Comparison of ENCODE assay signal across 25 mouse cellular contexts in the genomic region with DNA sequence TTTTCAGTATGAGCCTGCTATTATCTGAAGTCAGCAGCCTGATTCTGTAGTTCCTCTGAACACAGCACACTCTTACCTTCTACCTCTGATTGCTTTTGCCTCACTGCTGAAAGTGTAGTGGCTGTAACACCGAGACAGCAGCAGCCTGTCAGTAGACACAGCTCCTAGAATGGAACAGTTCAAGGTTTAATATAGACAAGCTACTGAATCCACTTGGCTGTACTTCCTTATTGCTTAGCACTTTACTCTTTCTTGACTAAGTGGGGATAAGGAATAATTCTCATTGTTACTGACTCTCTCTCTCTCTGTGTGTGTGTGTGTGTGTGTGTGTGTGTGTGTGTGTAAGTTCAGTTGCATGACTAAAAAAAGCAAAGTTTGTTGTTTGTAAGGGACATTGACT. TPM values are rescaled to one million over a fixed set of nuclear protein-coding genes. Genes with fewer than 3 reads are reported as not detected.
DNase-seq lines count a peak whose midpoint lies in the region; ATAC-seq and TF ChIP-seq lines count a peak whose summit lies in the region.
"Had no signal": no experiment of that assay in that cellular context is flagged by ENCODE, and none has a peak within 500 bp of the region (broad histone marks: within the 10 kb centered on the region; RNA-seq: fewer than 3 reads in every experiment).

No protein-coding gene starts in this region.

- peak overlapping the region; percentile 60 for H3K4me2 ChIP-seq in heart, embryonic 13.5 days
- no peak overlapping the region for H3K4me2 ChIP-seq in lung, embryonic 14.5 days
- no peak overlapping the region for H3K4me2 ChIP-seq in intestine, embryonic 16.5 days (ENCODE audit: low read depth, low read length)
- H3K4me2 ChIP-seq: embryonic facial prominence, embryonic 12.5 days; forebrain, embryonic 15.5 days; hindbrain, embryonic 15.5 days; limb, embryonic 13.5 days; liver, embryonic 11.5 days; midbrain, embryonic 11.5 days had no signal

- DNase-seq in heart, adult 8-10 months (ENCODE audit: low spot score) = no peak
- no peak for DNase-seq in lung, embryonic 14.5 days
- no peak for DNase-seq in lung, adult 18-20 months
- DNase-seq in retina, postnatal 1 day = no peak
- DNase-seq: adrenal gland, postnatal 25 days; B cell, adult 2 months; cerebellum, adult 11-12 months; cerebellum, adult 9-11 months; embryo, embryonic 11 days; kidney, postnatal 14 days; right cerebral cortex, adult 18-20 months; right cerebral cortex, postnatal 4 days; thymus, postnatal 4 days had no signal

- no peak for TF ChIP-seq CTCF in lung, embryonic 14.5 days (IDR thresholded peaks at IDR 0.05; ENCODE audit: low read depth)
- no peak for TF ChIP-seq CTCF in small intestine, adult 2 months (IDR thresholded peaks at IDR 0.05; ENCODE audit: extremely low read depth, insufficient read length, insufficient replicate concordance, low read depth, low read length)

- ATAC-seq in heart, embryonic 13.5 days (ENCODE audit: extremely low read depth, insufficient number of reproducible peaks, low FRiP score, low TSS enrichment) = no peak
- no peak for ATAC-seq in lung, embryonic 14.5 days (ENCODE audit: insufficient read depth)
- ATAC-seq in intestine, embryonic 16.5 days = peak; percentile 86
- ATAC-seq: inflammation-experienced regulatory T-cells, adult 6 months had no signal

- TF ChIP-seq POLR2A in small intestine, adult 2 months (IDR thresholded peaks at IDR 0.05; ENCODE audit: low read depth, low read length) = no peak

- H3K27me3 ChIP-seq in heart, embryonic 13.5 days (replicated peaks) = no peaks in the 10 kb centered on the region
- H3K27me3 ChIP-seq in lung, embryonic 14.5 days (ENCODE audit: insufficient read depth, low read length) = no peaks in the 10 kb centered on the region
- no peaks in the 10 kb centered on the region for H3K27me3 ChIP-seq in intestine, embryonic 16.5 days (replicated peaks; ENCODE audit: control insufficient read depth, insufficient read depth, low read length)
- H3K27me3 ChIP-seq in small intestine, adult 2 months (ENCODE audit: control insufficient read depth, insufficient read depth, low read length) = no peaks in the 10 kb centered on the region
- H3K27me3 ChIP-seq: embryonic facial prominence, embryonic 12.5 days; forebrain, embryonic 15.5 days; hindbrain, embryonic 15.5 days; limb, embryonic 13.5 days had no signal

- H3K9me3 ChIP-seq in heart, embryonic 13.5 days = no peaks in the 10 kb centered on the region
- no peaks in the 10 kb centered on the region for H3K9me3 ChIP-seq in lung, embryonic 14.5 days (ENCODE audit: low read depth, low read length)
- no peaks in the 10 kb centered on the region for H3K9me3 ChIP-seq in intestine, embryonic 16.5 days (ENCODE audit: control insufficient read depth, low read length)
- H3K9me3 ChIP-seq: embryonic facial prominence, embryonic 12.5 days; forebrain, embryonic 10.5 days; forebrain, embryonic 15.5 days; hindbrain, embryonic 10.5 days; hindbrain, embryonic 15.5 days; limb, embryonic 13.5 days had no signal

- H3K27ac ChIP-seq in heart, embryonic 13.5 days (replicated peaks) = peak overlapping the region; percentile 95
- peak overlapping the region; percentile 77; the same call in 1 of the 2 replicates for H3K27ac ChIP-seq in lung, embryonic 14.5 days (ENCODE audit: low read depth)
- H3K27ac ChIP-seq in intestine, embryonic 16.5 days (ENCODE audit: low read length) = peak overlapping the region; percentile 80
- peak overlapping the region; percentile 91 for H3K27ac ChIP-seq in small intestine, adult 2 months (ENCODE audit: insufficient read depth, low read depth, low read length)
- H3K27ac ChIP-seq: embryonic facial prominence, embryonic 12.5 days; forebrain, embryonic 10.5 days; forebrain, embryonic 15.5 days; hindbrain, embryonic 10.5 days; hindbrain, embryonic 15.5 days; limb, embryonic 13.5 days had no signal

- 24% methylated on average over 1 of the region's 1 CpGs for WGBS in heart, embryonic 13.5 days
- WGBS in lung, embryonic 14.5 days = 43% methylated on average over 1 of the region's 1 CpGs
- WGBS in intestine, embryonic 16.5 days = 37% methylated on average over 1 of the region's 1 CpGs
- 12% methylated on average over 1 of the region's 1 CpGs for WGBS in small intestine, adult 2 months

- peak overlapping the region; percentile 57 for H3K9ac ChIP-seq in heart, embryonic 13.5 days
- no peak overlapping the region for H3K9ac ChIP-seq in lung, embryonic 14.5 days
- 0 out of 2 replicates have a peak overlapping the region, but pooled peaks have one; percentile 3 for H3K9ac ChIP-seq in intestine, embryonic 16.5 days (ENCODE audit: low read depth, low read length)
- H3K9ac ChIP-seq: embryonic facial prominence, embryonic 12.5 days; forebrain, embryonic 15.5 days; hindbrain, embryonic 15.5 days; limb, embryonic 13.5 days had no signal

- H3K36me3 ChIP-seq in heart, embryonic 13.5 days = 0 out of 2 replicates have a peak, but pooled peaks cover 3% of the 10 kb centered on the region
- no peaks in the 10 kb centered on the region for H3K36me3 ChIP-seq in lung, embryonic 14.5 days (ENCODE audit: insufficient read depth)
- no peaks in the 10 kb centered on the region for H3K36me3 ChIP-seq in intestine, embryonic 16.5 days (ENCODE audit: control insufficient read depth, insufficient read depth, low read length)
- no peaks in the 10 kb centered on the region for H3K36me3 ChIP-seq in small intestine, adult 2 months (ENCODE audit: control insufficient read depth, insufficient read depth, low read length)
- H3K36me3 ChIP-seq: embryonic facial prominence, embryonic 12.5 days; forebrain, embryonic 10.5 days; forebrain, embryonic 15.5 days; hindbrain, embryonic 10.5 days; hindbrain, embryonic 15.5 days; limb, embryonic 13.5 days had no signal

- peaks cover 59% of the 10 kb centered on the region for H3K4me1 ChIP-seq in heart, embryonic 13.5 days
- H3K4me1 ChIP-seq in lung, embryonic 14.5 days (ENCODE audit: insufficient read depth) = peaks cover 11% of the 10 kb centered on the region
- peaks cover 26% of the 10 kb centered on the region for H3K4me1 ChIP-seq in intestine, embryonic 16.5 days (ENCODE audit: control insufficient read depth, insufficient read depth, low read length)
- H3K4me1 ChIP-seq in small intestine, adult 2 months (ENCODE audit: control insufficient read depth, insufficient read depth, insufficient read length, low read length) = peaks cover 23% of the 10 kb centered on the region

- H3K4me3 ChIP-seq in heart, embryonic 13.5 days = no peak overlapping the region
- H3K4me3 ChIP-seq in lung, embryonic 14.5 days (ENCODE audit: low read depth, low read length) = no peak overlapping the region
- no peak overlapping the region for H3K4me3 ChIP-seq in intestine, embryonic 16.5 days (ENCODE audit: low read length)
- H3K4me3 ChIP-seq in small intestine, adult 2 months (ENCODE audit: low read depth, low read length) = no peak overlapping the region
- H3K4me3 ChIP-seq: embryonic facial prominence, embryonic 12.5 days; forebrain, embryonic 10.5 days; forebrain, embryonic 15.5 days; hindbrain, embryonic 10.5 days; hindbrain, embryonic 15.5 days; limb, embryonic 13.5 days had no signal

RNA-seq across cellular contexts. Expression of gene Camk2d, which starts 42.2 kb away (rescaled TPM):
- polyA plus RNA-seq in heart, embryonic 13.5 days (2015; fragmentation: Nextera tagmentation; extraction: Ambion mirVana) = 87.4 and 97.6 TPM in 2 replicates
- total RNA-seq in heart, adult 8-10 months (2022) = 100 to 1,000 TPM; 135 to 156 (median 140) TPM
- 43.2 and 44.8 TPM in 2 replicates for polyA plus RNA-seq in lung, embryonic 14.5 days (2014; fragmentation: Nextera tagmentation; extraction: Ambion mirVana)
- polyA plus RNA-seq in intestine, embryonic 16.5 days (2015; fragmentation: Nextera tagmentation; extraction: Ambion mirVana) = 37.6 and 40.3 TPM in 2 replicates
- 22.1 and 89.5 TPM in 2 replicates for polyA plus RNA-seq in small intestine, adult 2 months (2012; rRNA removed)
